Mouse (Mus musculus) c-Kit-positive CD71-negative TER-119-negative erythroid progenitor cells, embryonic 14.5 days (primary cell): ENCODE results near the gene Neurog3.

Experiments
- DNase-seq: peaks from one replicate; pipeline ENCODE4 v3.0.0-alpha.2; 2013; ENCODE audit warnings: low read depth

The Neurog3 gene

DNA sequence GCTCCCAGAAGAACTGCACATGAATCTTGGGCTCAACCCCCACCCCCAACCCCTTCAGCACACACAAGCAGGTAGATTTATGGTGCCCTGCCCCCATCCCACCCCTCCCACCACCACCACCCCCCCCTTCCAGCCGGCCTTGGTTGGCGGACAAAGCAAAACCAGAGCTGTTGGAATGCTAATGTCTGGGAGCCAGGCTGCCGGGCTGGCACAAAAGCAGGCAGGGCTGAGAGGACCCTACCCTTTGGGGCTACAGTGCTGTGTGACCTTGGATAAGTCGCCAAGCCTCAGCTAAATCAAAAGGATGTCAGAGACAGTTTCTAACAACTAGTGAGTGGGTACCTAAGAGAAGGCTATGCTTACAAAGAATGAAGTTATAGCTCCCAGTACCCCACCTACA is 4.3 kb downstream of the Neurog3 start:
- no peak for DNase-seq

GRCm38 (mm10) chr10:62138040-62138439 is 5.2 kb downstream of the Neurog3 start:
- DNase-seq = no peak

DNA sequence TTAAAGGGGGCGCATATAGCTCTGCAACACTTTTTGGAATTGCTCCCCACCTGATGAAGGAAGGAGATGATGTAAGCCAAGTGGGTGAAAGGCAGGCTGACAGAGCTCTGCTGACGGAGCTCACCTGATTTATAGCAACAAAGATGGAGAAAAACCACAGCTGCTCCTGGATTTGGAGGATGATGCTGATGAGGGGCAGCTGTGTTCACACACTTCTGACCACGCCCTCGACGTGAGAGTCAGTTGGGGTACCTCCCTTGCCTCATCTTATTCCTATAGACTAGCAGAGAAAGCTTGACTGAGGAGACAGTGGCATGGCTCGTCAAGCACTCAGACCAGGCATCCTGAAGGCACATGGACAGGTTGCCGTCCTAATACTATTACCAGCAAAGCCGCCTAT is 10.9 kb downstream of the Neurog3 start, which contains the start of gene Fam241b:
Gene Fam241b (minus strand): TSS at position 101 of the 400 bp plus-strand sequence.
- no peak for DNase-seq

GRCm38 (mm10) chr10:62145957-62146356 is 13.1 kb downstream of the Neurog3 start:
- DNase-seq = no peak

DNA sequence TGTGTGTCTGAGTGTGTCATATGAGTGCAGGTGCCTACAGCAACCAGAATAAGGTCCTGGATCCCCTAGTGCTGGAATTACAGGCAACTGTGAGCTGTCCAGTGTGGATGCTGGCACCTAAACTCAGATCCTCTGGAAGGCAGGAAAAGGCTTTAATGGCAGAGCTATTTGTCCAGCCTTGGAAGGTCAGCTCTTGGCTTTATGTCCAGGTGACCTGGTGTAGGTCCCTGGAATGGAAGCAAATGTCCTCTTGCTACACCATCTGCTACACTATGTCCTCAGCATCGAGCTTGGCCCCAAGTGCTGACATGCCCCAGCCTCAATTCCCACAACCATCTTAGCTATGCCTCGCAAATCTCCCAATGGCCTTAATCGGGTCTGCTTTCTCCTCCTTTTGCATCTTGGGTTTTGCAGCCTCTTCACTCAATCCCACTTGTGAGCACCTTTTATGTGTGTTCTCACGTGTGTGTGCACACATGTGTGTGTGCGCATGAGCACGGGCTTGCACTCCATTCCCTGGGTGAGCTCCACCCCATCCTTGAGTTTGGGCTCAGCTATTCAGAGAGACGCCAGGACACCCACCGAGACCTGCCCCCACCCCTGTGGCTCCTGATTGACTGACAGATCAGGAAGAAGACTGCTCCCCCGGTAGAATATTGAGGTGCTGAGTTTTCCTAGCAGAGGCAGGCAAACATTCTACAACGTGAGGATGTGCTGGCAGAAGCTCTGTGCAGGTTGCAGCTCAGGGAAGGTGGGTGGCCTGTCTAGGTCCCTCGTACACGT is 14.8 kb downstream of the Neurog3 start:
- DNase-seq = no peak

GRCm38 (mm10) chr10:62149929-62150328 is 17.0 kb downstream of the Neurog3 start:
- DNase-seq = no peak

- DNase-seq = no peak
Observed at GRCm38 (mm10) chr10:62162410-62162809, 29.5 kb downstream of the Neurog3 start.

DNA sequence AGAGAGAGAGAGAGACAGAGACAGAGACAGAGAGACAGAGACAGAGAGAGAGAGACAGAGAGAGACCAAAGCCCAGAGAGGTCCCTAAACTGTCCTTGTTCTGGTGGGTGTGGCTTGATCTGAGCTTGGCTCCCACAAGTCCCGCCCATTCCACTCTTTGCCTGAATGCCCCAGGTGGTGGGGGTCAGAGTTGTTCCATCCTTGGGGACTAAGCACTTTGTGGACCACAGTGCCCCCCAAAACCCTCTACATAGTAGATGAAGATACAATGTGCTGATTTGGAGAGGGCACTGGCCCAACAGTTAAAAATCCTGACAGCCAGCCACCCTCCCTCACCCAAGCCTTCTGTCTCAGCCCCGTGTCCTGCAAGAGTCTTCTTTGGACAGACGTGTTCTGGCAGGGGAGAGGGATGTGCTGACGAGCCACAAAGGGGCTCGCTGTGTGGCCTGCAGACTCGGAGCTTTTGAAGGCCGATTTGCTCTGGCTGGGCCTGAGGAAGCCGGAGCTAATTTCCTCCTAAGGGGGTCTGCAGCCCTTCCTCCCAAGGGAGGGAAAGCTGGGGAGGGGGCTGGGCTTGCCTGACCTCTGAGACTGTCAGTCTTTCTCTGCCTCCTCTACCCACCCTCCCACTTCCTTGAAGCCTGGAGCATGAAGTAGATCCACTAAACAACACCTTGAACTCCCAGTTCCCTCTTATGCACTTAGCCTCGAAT is 40.1 kb downstream of the Neurog3 start:
- no peak for DNase-seq

DNA sequence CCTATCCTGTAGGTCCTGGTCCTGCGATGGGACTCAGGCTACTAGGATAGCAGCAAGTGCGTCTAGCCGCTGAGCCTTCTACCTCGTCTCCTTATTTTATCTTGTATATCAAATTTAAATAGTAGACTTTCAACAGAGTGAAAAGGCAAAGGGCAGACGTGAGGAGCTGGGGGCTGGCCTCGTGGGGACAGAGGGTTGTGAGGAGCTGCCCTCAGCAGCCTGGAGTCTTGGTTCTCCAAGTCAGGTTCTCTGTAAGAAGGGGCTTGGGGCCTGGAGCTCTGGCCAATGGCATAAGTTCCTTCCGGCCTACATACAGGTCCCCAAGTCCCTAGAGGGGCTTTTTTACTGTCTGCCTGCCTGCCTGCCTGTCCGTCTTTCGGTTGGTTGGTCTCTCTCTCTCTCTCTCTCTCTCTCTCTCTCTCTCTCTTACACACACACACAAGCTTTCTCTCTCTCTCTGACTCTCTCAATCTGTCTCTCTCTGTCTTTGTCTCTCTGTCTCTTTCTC is 41.1 kb downstream of the Neurog3 start:
- no peak for DNase-seq

- DNase-seq = no peak
Observed at GRCm38 (mm10) chr10:62174533-62175313, 41.8 kb downstream of the Neurog3 start.

GRCm38 (mm10) chr10:62179944-62180343 is 47.1 kb downstream of the Neurog3 start:
- DNase-seq = no peak

GRCm38 (mm10) chr10:62181701-62182100 is 48.8 kb downstream of the Neurog3 start:
- no peak for DNase-seq

DNA sequence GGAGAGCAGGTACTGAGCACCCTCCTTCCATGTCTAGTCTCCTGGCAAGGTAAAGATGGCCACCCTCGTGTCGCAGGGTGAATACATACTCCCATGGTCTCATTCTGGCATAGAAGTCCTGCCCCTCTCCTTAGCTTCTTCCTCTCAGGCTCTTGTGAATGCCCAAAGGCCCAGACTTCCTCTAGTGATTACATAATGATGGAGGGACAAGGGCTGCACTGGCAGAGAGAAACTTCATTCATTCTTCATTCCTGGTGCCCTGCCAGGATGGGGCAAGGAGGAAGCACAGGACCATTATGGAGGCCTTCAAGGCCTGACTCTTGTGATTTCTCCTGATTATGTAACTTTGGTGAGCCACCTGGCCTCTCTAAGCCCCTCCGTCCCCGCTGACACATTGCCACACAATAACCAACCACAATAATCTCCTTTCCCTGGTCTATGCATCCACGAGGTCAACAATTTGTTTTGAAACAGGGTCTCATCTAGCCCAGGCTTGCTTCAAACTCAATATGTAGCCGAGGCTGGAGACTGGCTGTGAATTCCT is 49.7 kb downstream of the Neurog3 start:
- no peak for DNase-seq

GRCm38 (mm10) chr10:62183053-62183452 is 50.2 kb downstream of the Neurog3 start:
- DNase-seq = peak; percentile 99
